Mouse (Mus musculus) right cerebral cortex, postnatal 36 days (tissue): Measurements from ENCODE around the gene Hpse2.

ENCODE experiments used
- DNase-seq, 2 experiments: peaks; one replicate each; pipeline ENCODE4 v3.0.0; 2022; ENCODE audit warnings: low spot score in 2 of 2, mixed read lengths in 1 of 2

Gene Hpse2

DNA sequence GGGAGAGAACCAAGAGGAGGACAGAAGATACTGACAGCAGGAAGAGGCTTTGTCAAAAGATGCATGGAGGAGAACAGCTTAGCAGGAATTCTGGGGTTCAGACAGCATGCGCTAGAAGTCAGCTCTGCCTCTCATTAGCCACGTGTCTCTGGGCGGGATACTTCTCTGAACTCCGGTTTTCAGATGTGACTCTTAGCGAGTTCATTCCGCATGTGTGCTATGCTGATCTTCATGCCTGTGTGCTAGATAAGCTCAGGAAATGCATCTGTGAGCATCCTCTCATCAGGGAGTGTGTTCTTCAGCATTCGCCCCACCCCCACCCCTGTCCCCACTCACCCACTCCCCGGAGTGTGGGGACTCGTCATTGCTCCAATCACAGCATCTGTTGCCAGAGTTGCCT lies 650.4 kb downstream of the Hpse2 start:
- no peak for DNase-seq
